Mouse (Mus musculus) G1E (cell line): Measurements from ENCODE around the gene Ncoa3.

Experiments used
- CTCF ChIP-seq: IDR thresholded peaks from 2 replicates; pipeline ENCODE4 v1.5.1; 2012; ENCODE audit warnings: low read depth, low read length, inconsistent platforms, mixed read lengths
- GATA1 ChIP-seq: IDR thresholded peaks from 2 replicates; pipeline ENCODE4 v1.6.1; 2012; ENCODE audit warnings: borderline replicate concordance, low read length, inconsistent platforms, mixed read lengths

- TF ChIP-seq CTCF (no peak), GATA1 (no peak)
Measured at GRCm38 (mm10) chr2:166100309-166101262, 108.2 kb downstream of the Ncoa3 start.
